Mouse (Mus musculus) stomach, postnatal 0 days (tissue): ENCODE results near the gene Ephb4.

Experiments used
- CTCF ChIP-seq: IDR thresholded peaks from 2 replicates; pipeline ENCODE4 v1.5.1; 2016; ENCODE audit warnings: antibody characterized with exemption, low read depth, mild to moderate bottlenecking, moderate library complexity
- EP300 ChIP-seq: optimal IDR thresholded peaks from 2 replicates; pipeline ENCODE3; 2016; ENCODE audit warnings: antibody characterized with exemption

DNA sequence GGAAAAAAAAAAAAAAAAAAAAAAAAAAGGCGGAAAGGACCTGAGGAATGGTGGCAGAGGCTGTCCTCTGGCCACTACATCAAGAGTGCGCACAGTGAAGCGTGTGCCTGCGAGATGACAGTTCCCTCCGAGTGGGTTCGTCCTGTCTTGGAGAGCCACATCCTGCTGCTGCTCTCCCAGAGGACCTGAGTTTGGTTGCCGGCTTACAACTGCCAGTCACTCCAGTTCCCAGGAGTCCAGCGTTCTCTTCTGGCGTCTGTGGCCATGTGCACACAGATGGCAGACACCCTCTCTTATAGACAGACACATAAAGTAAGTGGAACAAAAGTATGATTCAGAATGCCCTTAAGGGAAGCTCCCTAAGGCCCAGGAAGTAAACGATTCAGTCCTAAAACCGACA, 27.3 kb downstream of the Ephb4 start:
- no peak for TF ChIP-seq CTCF
- TF ChIP-seq EP300 = no peak
